Mouse (Mus musculus): ENCODE results near the gene Dok4. TPM values are rescaled to one million over a fixed set of nuclear protein-coding genes. Genes with fewer than 3 reads are reported as not detected.
A peak's percentile ranks its signal among the peaks of the same experiment; 100 is the strongest.
"Not testable (repeated sequence)": the region's sequence is repeated elsewhere in the genome, so short reads cannot be mapped to it uniquely, and the experiment has no call there.

The Dok4 gene
- polyA plus RNA-seq, 1 experiment from 2014 or later = 16.9 TPM

DNA sequence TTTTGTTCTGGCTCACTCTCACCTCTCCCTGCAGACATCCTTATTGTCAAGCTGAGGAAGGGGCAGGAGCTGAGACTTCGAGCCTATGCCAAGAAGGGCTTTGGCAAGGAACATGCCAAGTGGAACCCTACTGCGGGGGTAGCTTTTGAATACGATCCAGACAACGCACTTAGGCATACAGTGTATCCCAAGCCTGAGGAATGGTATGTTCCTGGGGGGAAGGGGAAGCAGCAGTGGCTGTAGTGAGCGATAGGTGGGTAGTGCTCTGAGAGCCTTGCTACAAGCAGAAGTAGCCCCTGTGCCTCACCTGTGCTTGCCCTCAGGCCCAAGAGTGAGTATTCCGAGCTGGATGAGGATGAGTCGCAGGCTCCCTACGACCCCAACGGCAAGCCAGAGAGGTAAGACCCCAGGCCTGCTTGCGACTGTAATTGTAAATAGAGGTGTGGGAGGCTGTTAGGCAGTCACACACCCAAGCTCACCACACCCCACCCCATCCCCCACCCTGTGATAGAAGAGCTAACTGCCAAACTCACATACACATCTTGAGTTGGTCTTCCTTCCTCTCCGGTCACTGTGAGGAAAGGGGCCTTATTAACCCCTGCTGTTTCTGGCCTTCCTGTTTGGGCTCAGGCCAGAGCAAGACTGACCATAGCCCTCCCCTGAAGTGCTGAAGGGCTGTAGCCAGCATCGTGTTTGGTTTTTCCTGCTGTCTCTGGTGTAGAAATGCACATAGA is 13.5 kb downstream of the Dok4 start:
- Histone ChIP-seq H3K36me3 (peaks cover 80% of the 10 kb centered on the region), H3K9me3 (no peaks in the 10 kb centered on the region), H3K27me3 (ENCODE audit: insufficient read depth, poor library complexity, severe bottlenecking) (no peaks in the 10 kb centered on the region), H3K4me1 (replicated peaks) (peaks cover 17% of the 10 kb centered on the region), H3K4me3 (no peak overlapping the region), H3K27ac (no peak overlapping the region)
- 94% methylated on average over 12 of the region's 12 CpGs for WGBS
- no peak for DNase-seq (ENCODE audit: low spot score)

DNA sequence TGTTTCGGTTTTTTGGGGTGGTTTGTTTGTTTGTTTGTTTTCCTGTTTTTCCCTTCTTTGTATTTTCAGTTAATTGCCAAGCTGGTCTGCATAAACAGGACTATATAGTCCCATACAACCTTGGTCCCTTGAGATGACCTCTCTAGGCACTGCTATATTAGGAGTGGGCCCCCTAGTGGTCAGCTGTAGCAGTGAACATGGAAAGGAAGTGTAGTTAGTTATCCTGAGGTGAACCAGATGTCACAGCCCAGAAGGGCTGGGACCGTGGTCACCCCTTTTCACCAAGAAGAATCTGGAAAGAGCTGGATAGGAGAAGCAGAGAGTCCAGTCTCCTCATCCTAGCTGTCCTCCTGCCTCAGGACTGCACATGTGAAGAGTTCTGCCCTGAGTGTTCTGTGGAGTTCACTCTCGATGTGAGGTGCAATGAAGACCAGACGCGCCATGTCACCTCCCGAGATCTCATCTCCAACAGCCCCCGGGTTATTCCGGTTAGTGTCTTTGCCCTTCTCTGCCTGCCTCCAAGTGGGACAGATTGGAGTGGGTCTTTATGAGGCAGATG is 14.7 kb downstream of the Dok4 start:
- 80% methylated on average over 8 of the region's 8 CpGs for WGBS
- H3K27ac ChIP-seq = no peak overlapping the region
- H3K4me1 ChIP-seq (replicated peaks) = peaks cover 17% of the 10 kb centered on the region
- H3K27me3 ChIP-seq (ENCODE audit: insufficient read depth, poor library complexity, severe bottlenecking) = no peaks in the 10 kb centered on the region
- no peaks in the 10 kb centered on the region for H3K9me3 ChIP-seq
- DNase-seq (ENCODE audit: low spot score) = peak; percentile 65
- H3K36me3 ChIP-seq = peaks cover 68% of the 10 kb centered on the region
- no peak overlapping the region for H3K4me3 ChIP-seq

DNA sequence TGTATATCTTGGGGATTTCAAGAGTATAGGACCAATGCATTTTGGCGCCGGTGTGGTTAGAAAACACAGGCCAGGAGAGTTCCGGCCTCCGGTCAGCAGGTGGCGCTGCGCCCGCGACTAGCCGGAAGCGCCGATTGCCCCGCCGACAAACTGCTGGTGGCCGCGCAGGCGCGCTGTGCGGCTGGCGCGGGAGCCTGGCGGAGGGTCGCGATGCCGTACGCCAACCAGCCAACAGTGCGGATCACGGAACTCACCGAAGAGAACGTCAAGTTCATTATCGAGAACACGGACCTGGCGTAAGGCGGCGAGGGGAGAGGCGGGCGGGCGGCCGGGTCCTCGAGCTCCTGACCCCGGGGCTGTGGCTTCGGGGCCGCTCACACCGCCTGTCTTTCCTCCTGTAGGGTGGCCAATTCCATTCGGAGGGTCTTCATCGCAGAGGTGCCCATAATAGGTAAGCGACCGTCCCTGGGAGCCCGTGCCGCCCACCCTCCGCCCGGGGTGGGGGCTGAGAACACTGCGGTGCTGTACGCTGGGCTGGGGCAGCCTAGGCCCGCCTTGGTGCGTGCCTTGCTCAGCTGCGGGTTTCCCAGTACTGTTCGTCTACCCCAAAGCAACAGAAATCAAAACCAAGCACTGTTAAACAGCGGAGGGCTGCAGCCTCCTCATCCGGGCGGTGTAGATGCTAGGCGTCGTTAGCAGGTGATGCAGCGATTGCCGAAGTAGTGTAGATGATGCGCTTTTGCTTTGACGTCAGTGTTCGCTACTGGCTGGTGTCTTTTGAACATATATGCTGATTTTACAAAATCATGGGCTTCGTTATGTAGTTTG is 18.6 kb downstream of the Dok4 start, which contains the start of gene Polr2c:
Polr2c (plus strand) TSS at position 105 of the 828 bp plus-strand sequence.
- Histone ChIP-seq H3K27me3 (ENCODE audit: insufficient read depth, poor library complexity, severe bottlenecking) (no peaks in the 10 kb centered on the region), H3K27ac (peak within 1 kb of the TSS; percentile 89), H3K4me1 (replicated peaks) (peaks cover 17% of the 10 kb centered on the region), H3K36me3 (peaks cover 51% of the 10 kb centered on the region), H3K4me3 (peak within 1 kb of the TSS; percentile 99), H3K9me3 (no peaks in the 10 kb centered on the region)
- WGBS = 1% methylated on average over 68 of the region's 68 CpGs
- DNase-seq (ENCODE audit: low spot score) = peak; percentile 92

DNA sequence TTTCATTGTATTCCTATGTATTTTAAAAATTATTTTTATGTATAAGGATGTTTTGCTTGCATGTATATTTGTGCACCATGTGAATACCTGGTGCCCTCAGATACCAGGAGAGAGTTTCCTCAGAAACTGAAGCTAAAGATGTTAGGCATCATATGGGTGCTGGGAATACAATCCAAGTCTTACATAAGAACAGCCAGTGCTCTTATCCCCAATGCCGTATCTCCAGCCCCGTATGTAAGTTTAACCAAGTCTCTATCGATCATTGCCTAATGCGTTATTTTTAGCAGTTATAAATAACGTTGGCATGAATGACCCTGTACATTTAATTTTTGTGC is 19.2 kb downstream of the Dok4 start:
- WGBS = 32% methylated on average over 5 of the region's 5 CpGs
- H3K4me3 ChIP-seq = peak overlapping the region; percentile 99
- H3K27ac ChIP-seq = no peak overlapping the region

DNA sequence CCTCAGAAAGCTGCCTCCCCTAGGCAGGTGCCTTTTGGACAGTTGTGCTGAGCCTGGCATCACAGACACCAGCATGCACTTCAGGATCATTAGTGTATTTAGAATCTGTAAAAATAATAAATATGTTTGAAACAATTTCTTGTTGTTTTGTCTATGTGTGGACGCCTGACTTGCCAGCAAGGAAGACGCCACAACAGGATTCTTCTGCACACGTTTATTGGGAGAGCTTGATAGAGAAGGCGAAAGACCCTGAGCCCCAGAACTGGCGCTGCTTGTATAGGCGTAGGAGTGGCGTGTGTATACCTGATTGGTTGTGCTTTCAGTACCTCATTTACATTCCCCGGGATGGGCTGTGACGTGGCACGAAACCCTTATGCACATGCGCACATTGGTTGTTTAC is 21.4 kb downstream of the Dok4 start:
- not testable (repeated sequence) for H3K27ac ChIP-seq; H3K9me3 ChIP-seq; DNase-seq (ENCODE audit: low spot score); H3K4me3 ChIP-seq; H3K27me3 ChIP-seq (ENCODE audit: insufficient read depth, poor library complexity, severe bottlenecking)
- peaks cover 17% of the 10 kb centered on the region for H3K4me1 ChIP-seq (replicated peaks)
- peaks cover 52% of the 10 kb centered on the region for H3K36me3 ChIP-seq
- 89% methylated on average over 11 of the region's 11 CpGs for WGBS

More for the DNA sequence above, 19.2 kb downstream of the Dok4 start:
- no peak for DNase-seq (ENCODE audit: low spot score)
- H3K4me1 ChIP-seq (replicated peaks) = peaks cover 17% of the 10 kb centered on the region
- peaks cover 50% of the 10 kb centered on the region for H3K36me3 ChIP-seq
- no peaks in the 10 kb centered on the region for H3K9me3 ChIP-seq
- no peaks in the 10 kb centered on the region for H3K27me3 ChIP-seq (ENCODE audit: insufficient read depth, poor library complexity, severe bottlenecking)

DNA sequence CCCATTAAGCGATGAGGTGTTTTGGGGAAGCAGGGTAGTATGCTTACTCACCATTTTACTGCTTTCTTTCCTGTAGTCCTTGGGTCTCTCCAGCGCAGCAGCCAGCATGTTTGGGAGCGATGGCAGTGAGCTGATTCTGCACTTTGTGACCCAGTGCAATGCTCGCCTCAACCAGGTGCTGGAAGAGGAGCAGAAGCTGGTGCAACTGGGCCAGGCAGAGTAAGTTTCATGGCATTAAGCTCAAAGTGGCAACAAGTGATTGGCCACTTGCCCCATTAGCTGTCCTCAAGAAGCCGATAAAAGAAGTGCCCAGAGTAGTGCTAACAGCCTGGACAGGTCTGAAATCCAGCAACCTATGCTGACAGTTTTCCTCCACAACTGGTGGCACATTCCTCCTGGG is 26.1 kb downstream of the Dok4 start:
- WGBS = 92% methylated on average over 5 of the region's 5 CpGs
- Histone ChIP-seq H3K27ac (no peak overlapping the region), H3K4me1 (replicated peaks) (no peaks in the 10 kb centered on the region), H3K9me3 (no peaks in the 10 kb centered on the region), H3K27me3 (ENCODE audit: insufficient read depth, poor library complexity, severe bottlenecking) (no peaks in the 10 kb centered on the region), H3K4me3 (no peak overlapping the region), H3K36me3 (peaks cover 81% of the 10 kb centered on the region)
- DNase-seq (ENCODE audit: low spot score) = no peak

DNA sequence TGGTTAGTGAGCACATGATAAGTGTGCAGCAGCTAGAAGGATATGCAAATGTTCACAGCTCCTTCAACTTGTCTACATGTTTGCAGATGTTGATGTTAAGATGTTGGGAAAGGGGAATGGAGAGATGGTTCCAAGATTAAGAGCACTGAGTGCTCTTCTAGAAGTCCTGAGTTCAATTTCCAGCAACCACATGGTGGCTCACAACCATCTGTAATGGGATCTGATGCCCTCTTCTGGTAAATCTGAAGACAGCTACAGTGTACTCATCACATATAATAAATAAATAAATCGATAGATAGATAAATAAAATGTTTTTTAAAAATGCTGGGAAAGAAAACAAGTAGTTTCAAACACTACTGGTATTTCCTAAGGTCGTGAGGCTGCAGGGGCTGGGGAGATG is 34.9 kb downstream of the Dok4 start:
- Histone ChIP-seq H3K9me3 (no peaks in the 10 kb centered on the region), H3K27me3 (ENCODE audit: insufficient read depth, poor library complexity, severe bottlenecking) (no peaks in the 10 kb centered on the region), H3K4me1 (replicated peaks) (peaks cover 25% of the 10 kb centered on the region), H3K4me3 (no peak overlapping the region), H3K36me3 (peaks cover 21% of the 10 kb centered on the region), H3K27ac (no peak overlapping the region)
- no peak for DNase-seq (ENCODE audit: low spot score)
- WGBS = 58% methylated on average over 2 of the region's 2 CpGs

DNA sequence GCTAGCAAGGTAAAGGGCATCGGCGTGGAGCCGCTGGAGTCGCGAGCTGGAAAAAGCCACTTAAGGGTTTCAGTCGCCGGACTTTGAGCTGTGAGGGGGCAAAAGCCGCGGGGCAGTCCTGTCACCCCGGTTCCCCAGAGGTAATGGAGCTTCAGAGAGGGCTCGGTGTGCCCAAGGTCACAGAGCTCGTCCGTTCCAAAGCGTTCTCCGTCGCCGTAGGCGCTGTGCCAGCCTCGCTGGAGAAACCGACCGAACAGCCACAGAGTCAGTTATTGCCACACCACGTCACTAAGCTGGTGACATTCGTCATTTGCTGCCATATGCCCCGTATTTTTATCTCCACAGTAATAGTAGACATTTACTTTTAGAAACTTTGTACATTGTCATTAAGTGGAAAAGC is 37.5 kb downstream of the Dok4 start:
- no peak for DNase-seq (ENCODE audit: low spot score)
- peak overlapping the region; percentile 92 for H3K27ac ChIP-seq
- H3K9me3 ChIP-seq = no peaks in the 10 kb centered on the region
- peaks cover 25% of the 10 kb centered on the region for H3K4me1 ChIP-seq (replicated peaks)
- under 1% methylated on average over 24 of the region's 24 CpGs for WGBS
- peak overlapping the region; percentile 93 for H3K4me3 ChIP-seq
- no peaks in the 10 kb centered on the region for H3K36me3 ChIP-seq
- no peaks in the 10 kb centered on the region for H3K27me3 ChIP-seq (ENCODE audit: insufficient read depth, poor library complexity, severe bottlenecking)

DNA sequence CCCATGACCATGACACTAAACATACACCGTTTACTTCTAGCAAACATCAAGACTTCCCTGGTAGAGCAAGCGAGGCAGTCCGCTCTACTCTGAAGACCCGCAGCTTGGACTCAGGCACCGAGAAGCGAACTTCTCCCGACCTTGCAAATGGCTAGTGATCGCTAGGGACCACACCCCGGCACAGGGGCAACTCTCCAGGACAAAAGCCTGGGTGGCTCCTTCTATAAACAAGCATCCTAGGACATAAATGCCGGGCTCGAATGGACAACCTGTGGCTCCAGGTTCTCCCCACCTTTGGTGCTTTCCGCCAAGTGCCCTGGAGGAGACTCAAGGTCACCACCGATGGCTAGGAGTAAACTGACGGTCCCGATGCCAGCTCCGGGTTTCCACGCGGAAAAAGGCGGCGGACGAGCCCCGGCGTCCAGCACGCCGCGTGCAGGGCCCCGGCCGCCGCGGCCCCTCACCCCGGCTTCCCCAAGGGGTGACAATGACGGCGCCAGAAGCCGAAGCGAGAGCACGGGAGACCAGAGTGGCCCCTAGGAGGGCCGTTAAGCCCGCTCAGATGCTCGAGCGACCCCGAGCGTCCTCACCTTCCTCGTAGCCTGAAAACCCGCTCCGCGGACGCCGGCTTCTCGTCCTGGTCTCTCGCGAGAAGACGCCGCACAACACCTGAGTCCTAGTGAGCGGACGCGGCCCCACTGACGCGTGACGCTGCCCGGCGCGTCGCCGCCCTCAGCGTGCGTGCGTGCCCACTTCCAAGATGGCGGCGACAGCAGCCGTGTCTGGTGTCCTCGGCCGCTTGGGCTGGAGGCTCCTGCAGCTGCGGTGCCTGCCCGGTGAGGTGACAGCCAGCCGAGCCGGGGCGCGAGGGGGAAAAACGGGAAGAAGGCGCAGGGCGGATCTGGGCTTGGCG is 38.2 kb downstream of the Dok4 start, which contains the start of the genes Coq9 and Ciapin1:
Coq9 (plus strand) TSS at position 660 of the 913 bp plus-strand sequence.
Ciapin1 (minus strand) TSS at position 697 of the 913 bp plus-strand sequence.
- Histone ChIP-seq H3K27me3 (ENCODE audit: insufficient read depth, poor library complexity, severe bottlenecking) (no peaks in the 10 kb centered on the region), H3K4me1 (replicated peaks) (peaks cover 25% of the 10 kb centered on the region), H3K36me3 (no peaks in the 10 kb centered on the region), H3K9me3 (no peaks in the 10 kb centered on the region), H3K27ac (peak within 1 kb of the TSS; percentile 92), H3K4me3 (peak within 1 kb of the TSS; percentile 93)
- WGBS = under 1% methylated on average over 82 of the region's 82 CpGs
- peak; percentile 96 for DNase-seq (ENCODE audit: low spot score)

DNA sequence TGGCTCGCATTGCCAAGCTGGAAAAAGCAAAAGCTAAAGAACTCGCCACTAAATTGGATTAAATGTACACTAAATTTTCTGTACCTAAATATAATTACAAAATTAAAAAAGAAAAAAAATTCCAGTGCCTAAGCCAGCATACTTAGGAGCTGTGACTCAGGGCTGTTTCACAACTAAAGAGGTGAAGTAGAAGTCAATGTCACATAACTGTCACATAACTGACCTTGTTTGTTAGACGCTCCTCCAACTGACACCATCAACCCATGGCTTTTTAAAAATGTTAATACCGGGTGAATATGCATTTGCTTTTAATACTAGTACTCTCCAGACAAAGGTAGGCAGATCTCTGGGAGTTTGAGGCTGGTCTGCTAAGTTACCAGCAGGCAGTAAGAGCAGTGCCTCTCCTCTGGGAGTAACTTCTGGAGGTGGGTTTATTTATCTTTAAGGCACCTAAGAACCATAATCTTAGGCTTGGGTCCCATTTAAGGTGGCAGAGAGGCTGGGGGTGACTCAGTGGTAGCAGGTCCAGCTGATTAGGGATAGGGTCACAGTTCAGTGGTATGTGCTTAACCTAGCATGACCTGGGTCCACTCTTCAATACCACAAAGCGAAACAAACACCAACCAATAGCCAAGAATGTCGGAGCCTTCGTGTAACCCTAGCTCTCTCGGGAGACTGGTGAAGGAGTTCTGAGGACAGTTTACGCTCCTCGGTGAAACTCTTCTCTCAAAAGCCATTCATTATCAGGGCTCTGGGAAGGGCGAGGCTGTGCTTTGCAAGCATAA is 39.5 kb downstream of the Dok4 start:
- no peak overlapping the region for H3K27ac ChIP-seq
- DNase-seq (ENCODE audit: low spot score) = no peak
- WGBS = 72% methylated on average over 11 of the region's 11 CpGs
- H3K9me3 ChIP-seq = no peaks in the 10 kb centered on the region
- H3K4me3 ChIP-seq = peak overlapping the region; percentile 93
- peaks cover 25% of the 10 kb centered on the region for H3K4me1 ChIP-seq (replicated peaks)
- H3K27me3 ChIP-seq (ENCODE audit: insufficient read depth, poor library complexity, severe bottlenecking) = no peaks in the 10 kb centered on the region
- peaks cover 11% of the 10 kb centered on the region for H3K36me3 ChIP-seq

DNA sequence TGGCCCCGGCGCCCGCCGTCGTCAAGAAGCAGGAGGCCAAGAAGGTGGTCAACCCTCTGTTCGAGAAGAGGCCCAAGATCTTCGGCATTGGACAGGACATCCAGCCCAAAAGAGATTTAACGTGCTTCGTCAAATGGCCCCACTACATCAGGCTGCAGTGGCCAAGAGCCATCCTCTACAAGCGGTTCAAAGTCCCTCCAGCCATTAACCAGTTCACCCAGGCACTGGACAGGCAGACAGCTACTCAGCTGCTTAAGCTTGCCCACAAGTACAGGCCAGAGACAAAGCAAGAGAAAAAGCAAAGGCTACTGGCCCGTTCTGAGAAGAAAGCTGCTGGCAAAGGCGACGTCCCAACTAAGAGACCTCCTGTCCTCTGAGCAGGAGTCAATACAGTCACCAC is 40.4 kb downstream of the Dok4 start:
- Histone ChIP-seq H3K36me3 (peaks cover 20% of the 10 kb centered on the region), H3K4me1 (replicated peaks) (peaks cover 25% of the 10 kb centered on the region)
- WGBS = 96% methylated on average over 13 of the region's 13 CpGs
- H3K4me3 ChIP-seq; DNase-seq (ENCODE audit: low spot score); H3K27me3 ChIP-seq (ENCODE audit: insufficient read depth, poor library complexity, severe bottlenecking); H3K27ac ChIP-seq; H3K9me3 ChIP-seq: not testable (repeated sequence)
